Mouse (Mus musculus) naive thymus-derived CD4-positive, alpha-beta T cell, adult 2 months (primary cell): Measurements from ENCODE around the gene Gm20604.

Experiments
- DNase-seq: peaks from one replicate; pipeline ENCODE4 v3.0.0-alpha.2; 2011; ENCODE audit warnings: low read depth

Gm20604 gene

DNA sequence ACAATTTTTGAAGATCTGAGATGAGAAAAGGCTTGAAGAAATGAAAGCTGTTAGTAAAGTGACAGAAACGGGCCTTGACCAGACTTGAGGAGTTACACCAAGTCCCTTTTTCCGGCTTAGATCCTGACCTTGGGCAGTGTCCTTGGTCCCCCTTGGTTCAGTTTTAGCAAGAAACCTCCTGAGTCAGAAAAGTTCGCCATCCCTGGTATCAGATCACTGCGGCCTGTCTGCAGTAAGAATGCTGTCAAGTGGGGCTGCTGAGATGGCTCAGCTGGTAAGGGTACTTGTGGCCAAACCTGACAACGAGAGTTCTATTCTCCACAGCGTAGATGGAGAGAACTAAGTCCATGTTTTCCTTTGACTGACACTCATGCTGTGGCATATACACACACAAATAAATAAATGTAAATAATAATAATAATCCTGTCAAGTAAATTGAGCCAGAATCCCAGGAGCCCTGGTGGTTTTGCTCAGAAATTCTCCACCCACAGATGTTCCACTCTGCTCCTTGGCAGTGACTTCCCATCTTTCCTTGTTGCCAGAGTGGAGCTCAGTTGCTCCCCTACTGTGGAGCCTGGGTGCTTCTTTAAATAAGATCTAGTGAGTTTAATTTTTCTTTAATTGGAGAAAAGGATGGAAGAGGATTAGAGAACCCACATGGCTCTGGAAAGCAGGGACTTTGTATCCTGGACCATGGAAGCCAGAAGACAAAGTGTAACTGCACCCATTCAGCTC lies 52.4 kb downstream of the Gm20604 start:
- DNase-seq, result no peak

DNA sequence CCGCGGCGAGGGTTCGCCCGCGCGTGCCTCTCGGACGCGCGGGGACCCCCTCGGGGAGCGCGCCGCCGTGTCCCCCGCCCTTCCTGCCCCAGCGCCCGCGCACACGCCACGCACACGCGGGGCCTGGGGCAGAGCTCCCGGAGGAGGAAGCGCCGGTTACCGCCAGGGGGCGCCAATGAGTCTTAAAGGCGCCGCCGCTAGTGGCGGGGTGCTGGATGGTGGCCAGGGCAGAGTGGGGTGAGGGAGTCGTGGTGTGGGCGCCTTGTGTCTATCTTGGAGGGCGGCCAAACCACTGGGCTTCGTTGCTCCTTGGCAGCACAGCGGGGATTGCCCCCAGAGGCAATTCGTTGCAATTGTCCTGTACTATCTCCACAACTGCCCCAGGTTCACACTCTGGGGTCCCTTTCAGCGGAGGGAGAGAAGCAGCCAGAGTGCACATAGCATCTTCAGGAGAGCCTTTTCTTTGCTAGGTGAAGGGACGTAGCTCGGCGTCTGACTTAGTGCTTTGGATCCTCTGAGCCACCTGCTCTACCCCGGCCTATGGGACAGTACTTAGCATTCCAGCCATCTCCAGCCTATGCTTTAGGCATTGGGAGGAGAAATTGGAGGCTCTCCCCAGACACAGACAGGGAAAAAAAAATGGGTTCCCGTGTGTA lies 53.1 kb downstream of the Gm20604 start:
- DNase-seq, result peak; percentile 95

DNA sequence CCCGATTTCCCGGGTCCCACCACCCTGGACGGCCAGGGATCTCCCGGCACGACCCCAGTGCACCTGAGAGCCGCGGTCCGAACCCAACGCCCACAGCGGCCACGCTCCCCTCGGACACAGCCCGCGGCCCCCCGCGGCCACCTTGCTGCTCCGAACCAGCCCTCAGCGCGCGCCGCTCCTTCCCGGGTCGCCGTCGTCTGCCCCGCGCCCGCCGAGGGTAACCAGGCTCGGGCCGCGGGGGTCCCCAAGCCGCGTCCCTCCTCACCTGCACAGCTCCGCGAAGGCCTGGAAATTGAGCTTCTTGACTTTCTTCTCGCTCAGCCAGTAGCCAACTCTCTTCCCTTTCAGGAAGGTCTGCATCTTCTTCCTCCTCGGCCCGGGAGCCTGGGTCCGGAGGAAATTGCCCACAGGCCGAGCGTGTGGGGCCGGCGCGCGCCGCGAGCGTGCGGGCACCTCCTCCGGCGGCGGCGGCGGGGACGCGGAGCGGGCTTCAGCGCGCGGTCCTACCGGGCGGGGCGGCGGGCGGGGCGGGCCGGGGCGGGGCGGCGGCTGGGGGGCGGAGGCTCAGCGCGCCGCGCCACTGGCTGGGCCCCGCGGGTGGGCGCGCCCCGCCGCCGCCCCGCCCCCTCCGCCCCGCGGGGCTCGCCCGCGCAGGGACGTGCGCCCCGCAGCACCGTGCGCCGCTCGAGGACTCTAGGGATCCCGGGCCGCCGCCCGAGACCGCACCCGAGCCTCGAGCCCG lies 53.8 kb downstream of the Gm20604 start, which contains the start of gene Itpk1:
Itpk1 (minus strand) TSS at position 474 of the 742 bp plus-strand sequence.
- DNase-seq, result no peak

DNA sequence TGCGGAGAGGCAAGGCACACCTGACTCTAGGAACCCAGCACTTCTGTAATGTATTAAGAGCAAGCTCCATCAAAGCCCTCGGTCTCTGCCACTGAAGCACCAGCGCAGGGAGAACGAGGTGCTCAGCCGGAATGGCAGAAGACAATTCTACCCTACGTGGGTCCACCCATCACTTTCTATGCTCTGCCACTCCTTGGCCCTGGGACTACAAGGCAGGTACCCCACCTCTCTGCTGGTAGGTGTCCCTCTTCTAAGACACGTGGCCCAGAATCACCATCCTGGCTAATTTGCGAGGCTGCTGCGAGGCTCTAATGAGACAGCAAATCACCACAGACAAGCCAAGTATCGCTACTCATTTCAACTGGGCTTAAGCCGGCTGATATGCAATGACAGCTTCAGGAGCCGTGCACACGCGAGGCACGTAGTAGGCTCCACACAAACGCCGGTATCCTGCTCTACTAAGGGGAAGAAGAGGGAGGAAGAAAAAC lies 54.5 kb downstream of the Gm20604 start:
- DNase-seq, result peak; percentile 59

DNA sequence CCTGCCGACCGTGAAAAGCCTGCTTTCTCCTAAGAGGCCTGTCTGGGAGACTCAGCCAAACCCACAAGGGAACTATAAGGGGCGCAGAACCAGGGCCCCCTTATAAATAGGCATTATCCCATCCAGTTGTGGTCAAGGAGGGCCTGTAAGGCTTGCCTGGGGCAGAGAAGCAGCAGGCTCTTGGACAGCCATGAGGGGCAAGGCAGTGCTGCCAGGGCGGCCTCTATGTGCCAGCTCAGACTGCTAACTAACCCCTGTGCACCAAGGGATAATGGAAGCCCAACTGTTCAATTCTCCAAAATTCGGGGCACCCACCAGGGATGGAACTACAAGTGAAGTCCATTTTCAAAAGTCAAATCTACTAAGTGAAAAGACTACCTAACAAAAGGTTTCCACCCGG lies 55.0 kb downstream of the Gm20604 start:
- no peak for DNase-seq

DNA sequence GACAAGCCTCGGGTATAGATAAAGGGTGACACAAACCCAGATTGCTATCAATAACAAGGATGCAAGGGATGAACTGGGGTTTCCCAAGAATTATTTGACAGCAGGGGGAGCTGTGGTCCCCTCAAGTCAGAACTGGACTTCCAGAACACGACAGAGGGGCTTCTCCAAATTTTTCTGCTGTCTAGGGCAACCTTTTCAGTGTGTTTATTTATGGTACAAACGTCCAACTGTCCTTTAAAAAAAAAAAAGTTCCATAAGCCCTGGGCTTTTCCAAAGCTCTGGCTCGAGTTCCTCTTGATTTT lies 55.4 kb downstream of the Gm20604 start:
- DNase-seq, result no peak

DNA sequence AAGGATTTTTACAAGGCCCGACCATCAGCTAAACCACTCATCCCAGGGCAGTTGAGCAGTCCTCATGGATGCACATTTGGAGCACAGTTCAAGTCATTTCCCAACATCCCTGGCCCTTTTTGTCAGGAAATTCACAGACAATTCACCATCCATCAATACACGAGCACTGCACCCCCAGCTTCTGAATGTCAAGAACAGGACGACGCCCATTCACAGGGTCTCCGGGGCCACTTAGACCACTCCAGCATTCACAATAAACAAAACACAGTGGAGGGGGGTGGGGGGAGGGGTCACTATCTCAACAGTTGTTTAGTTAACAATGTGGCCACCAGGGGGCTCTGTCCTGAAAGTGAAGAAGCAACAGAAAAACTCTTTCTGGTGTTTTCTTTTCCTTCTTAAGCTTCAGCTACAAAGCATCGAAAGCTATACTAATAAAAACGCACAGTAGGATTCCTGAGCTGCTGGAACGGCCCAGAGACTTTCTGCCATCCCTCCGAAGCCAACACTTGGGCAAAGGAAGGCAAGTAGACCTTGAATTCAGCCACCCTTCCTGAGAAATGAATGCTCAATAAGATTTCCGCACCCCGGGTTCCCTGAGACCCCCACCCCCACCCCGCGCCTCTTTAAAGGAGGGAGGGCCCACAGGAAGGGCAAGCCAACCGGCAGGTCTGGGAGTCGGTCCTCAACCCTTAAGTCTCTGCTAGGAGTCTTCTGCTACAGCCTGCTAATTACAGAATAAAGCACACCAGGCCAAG lies 55.9 kb downstream of the Gm20604 start:
- peak; percentile 93 for DNase-seq

DNA sequence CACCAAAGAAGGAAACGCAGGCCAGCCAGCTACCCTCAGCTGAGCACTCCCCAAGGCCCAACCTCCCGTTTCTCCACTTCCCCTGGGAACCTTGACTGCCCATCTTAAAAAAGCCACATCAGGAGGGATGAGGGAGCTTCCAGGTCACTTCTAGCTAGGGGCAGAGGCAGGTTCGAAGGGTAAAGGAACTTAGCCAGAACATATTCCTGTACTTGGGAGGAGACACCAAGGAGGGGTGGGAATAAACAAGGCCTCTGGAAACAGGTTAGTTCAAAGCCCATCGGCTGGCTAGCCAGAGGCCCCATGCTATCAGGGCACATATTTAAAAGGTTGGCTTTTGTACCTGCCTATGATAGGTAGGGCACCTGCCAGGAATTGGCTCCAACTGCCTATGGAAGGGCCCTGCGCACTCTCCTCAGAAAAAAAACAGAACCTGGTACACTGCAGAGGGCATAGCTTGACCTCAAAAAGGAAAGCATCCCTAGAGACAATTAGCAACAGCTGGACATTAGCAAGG lies 56.7 kb downstream of the Gm20604 start:
- no peak for DNase-seq

DNA sequence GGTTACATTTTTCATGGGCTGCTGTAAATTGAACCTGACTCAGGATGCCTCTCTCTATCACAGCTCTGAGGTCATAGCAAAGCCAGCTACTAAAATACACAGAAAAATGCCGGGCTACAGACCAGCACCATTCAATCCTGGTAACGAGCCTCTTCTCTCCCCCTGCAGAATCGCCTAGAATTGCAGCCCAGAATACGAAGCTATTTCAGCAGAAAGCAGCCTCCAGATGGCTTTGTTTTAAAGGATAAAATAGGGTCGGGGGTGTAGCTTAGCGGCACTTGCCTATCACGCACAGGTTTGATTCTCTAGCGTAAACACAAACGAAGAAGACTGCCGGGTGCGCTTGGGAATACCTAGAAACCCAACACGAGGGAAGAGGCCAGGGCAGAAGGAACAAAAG lies 58.0 kb downstream of the Gm20604 start:
- DNase-seq, result no peak

DNA sequence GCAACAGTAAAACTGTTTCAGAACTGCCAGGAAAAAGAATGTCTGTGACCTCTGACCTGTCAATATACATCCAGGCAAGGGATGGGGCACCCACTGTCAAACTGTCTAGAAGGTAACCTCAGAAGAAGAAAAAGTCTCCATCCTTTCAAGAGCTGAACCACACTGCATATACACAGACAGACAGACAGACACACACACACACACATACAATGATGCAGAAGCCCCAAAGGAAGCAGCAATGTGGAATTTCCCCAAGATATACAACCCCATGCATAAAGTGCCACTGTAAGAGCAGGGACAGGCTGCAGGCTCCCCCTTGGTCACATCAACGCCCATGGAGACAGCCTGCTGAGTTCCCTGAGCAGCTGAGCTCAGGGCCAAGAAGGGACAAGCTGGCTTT lies 59.3 kb downstream of the Gm20604 start:
- peak; percentile 57 for DNase-seq

DNA sequence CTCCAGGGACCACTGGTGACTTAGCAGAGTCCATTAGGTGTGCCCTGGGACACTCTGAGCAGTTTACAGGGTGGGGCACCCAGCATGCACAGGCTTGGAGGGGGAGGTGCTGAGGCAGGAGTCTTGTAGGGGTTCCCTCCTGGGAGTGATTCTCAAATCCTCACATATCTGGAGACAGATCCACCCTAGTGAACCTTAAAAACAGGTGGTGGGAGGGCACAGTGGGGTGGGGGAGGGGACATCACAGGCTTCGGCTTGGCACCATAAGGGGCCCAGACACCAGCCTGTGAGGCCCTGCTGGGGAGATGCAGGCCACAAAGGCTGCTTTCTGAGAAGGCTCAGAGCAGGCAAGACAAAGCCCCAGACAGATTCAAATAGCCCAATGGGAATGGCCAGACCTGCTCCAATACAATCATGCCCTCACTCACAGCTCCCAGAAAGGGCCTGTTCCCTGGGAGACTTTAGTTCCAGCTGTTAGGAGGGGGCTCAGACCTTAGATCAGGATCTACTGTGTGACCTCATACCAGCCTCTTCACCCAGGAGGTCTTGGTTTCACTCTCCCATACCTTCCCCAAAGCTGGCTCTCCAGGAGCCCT lies 60.3 kb downstream of the Gm20604 start:
- DNase-seq, result peak; percentile 31

DNA sequence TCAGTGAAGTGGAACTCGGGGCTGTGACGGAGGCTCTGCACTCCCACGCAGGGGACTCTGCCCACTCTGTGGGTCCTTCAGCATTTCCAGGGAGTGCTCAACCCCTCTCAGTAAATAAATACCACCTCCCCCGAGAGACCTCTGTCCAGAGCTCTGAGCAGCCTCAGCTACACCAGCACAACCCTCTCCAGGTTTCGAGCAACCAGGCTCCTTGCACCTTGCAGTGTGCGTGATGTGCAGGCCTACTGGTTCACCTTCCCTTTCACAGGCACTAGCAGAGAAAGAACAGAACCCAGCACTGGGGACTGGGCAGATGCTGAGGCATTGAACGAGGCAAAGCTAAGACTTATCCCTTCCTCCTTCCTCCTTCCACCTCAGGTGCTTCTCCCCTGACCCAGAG lies 61.1 kb downstream of the Gm20604 start:
- no peak for DNase-seq

DNA sequence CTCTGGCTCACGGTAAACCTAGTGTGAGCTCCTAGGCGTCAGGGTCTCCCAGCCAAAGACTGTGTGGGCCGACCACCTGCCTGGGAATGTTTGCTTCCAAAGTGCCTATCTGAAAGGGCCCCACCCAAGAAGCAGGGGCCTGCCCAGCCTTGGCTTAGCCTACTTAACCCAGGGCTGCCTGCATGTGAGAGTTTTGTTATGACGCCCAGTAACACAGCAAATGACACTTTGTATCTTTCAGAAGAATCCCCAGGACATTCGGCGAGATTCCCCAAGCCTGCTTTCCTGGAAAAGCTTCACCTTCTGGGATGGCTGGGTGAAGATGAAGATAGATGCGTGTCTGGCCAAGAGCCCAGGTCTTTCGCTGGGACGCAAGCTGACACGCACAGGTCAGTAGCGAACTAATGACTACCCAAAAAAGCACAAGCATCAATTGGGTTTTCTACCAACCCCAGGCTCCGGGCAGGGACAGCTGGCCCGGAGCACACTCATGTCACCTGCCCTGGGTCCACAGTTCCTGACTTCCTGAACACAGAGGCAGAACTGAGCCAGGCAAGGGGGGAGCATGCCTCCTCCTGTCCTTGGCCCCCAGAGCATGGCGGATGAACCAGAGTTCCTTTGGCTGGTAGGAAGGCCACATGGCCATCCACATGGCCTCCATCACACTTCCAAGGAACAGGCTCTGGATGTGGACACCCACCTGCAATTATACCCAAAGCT lies 61.7 kb downstream of the Gm20604 start:
- DNase-seq, result no peak

DNA sequence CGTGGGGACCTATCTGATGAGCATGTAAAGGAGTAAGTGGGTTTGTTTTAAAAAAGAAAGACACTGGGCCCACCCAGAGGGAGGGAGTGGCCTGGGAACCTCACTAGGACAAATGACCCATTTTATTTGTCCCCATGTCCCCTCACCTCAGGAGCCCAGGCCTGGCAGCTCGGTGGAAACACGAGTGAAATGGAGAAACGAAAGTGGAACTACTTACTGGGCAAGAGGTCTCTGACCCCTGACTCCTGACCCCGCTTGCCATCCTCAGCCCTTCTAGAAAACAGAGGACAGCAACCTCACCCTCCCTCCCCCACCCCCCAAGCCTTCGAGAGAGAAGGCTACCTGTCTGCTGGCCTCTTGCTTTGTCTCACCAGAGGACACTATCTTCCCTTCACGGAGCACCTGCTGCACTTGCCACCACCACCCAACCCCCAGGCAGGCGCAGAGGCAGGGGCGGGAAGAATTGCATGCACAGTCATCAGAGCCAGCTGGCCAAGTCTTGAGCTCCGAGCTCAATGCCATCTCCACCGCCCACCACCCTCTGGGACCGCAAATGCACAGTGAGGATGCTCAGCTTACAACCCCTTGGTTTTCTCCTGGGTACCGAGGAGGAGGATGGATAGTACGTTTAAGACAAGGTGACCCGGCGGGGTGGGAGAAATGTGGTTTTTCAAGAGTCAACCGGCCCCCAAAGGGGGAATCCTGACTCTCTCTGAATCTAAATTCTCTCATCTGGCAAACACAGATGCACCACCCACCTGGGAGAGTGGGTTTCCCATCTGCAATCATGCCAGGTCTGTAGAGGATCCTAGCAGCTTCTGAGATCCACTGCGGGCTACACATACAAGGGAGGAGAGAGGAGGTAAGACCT lies 62.9 kb downstream of the Gm20604 start:
- peak; percentile 44 for DNase-seq

DNA sequence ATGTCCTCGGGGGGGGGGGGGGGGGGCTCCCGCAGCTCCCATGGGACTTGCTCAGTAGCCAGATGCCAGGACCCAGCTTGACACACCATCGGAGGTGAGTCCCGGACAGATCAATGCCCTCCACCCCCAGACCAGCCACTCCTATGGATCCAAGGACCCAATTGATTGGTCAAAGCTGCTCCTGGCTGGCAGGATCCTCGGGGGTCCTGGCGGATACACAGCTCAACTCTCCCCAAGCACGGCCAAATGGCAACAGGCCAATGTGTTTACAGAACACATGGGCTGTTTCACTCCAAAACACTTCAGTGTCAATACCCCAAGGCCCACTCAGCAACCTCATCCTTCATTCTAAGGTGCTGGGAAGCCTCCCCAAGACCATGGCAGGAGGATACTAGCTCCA lies 66.7 kb downstream of the Gm20604 start:
- DNase-seq, result no peak
